Comparison of ENCODE assay signal across 25 mouse cellular contexts in the genomic region with DNA sequence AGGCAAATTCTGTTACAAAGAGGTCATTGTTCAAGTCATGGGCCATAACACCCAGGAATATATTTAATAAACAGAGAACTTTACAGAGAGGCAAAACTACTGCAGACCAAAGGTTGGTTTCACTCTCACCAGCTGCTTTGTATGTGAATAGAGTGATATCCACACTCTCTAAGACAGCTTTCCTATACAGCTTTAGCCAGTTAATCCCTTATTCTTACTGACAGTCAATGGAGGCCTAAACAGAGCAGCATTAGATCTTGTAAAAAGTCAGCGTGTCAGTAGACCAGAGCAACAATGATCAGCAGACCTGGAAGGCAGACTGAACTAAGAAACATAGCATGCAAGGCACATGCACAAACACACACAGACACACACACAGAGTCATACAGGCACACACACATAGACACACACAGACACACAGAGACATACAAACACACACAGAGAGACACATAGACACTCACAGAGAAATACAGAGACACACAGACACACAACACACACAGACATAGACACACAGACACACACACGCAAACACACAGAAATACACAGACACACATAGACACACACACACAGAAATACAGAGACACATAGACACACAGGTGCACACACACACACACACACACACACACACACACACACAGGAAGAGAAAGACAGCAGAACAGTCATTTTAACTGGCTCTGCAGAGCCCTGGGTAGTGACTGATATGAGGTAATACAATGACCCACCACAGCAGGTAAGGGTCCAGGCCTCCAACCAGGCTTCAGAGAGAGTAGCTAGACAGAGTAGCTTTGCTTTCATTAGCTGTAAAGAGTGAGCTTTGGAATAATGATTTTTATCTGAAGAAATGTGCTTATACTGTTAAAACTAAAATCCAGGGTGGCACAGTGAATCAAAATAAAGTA. TPM values are rescaled to one million over a fixed set of nuclear protein-coding genes. Genes with fewer than 3 reads are reported as not detected.
A peak's percentile ranks its signal among the peaks of the same experiment; 100 is the strongest.
DNase-seq lines count a peak whose midpoint lies in the region; ATAC-seq lines count a peak whose summit lies in the region.
"Had no signal": no experiment of that assay in that cellular context is flagged by ENCODE, and none has a peak within 500 bp of the region (broad histone marks: within the 10 kb centered on the region; RNA-seq: fewer than 3 reads in every experiment).

No protein-coding gene starts in this region.

- H3K27ac ChIP-seq in midbrain, embryonic 11.5 days (ENCODE audit: low read depth, low read length): no peak overlapping the region
- no peak overlapping the region for H3K27ac ChIP-seq in midbrain, embryonic 16.5 days (ENCODE audit: low read length)
- no peak overlapping the region for H3K27ac ChIP-seq in midbrain, embryonic 13.5 days
- no peak overlapping the region; the same call in 1 of the 2 replicates for H3K27ac ChIP-seq in midbrain, embryonic 10.5 days (replicated peaks)
- H3K27ac ChIP-seq in neural tube, embryonic 13.5 days (replicated peaks): peak overlapping the region; percentile 49; the same call in 1 of the 2 replicates
- peak overlapping the region; percentile 28; the same call in 1 of the 2 replicates for H3K27ac ChIP-seq in neural tube, embryonic 14.5 days (ENCODE audit: low read depth, low read length)
- H3K27ac ChIP-seq: embryonic facial prominence, embryonic 10.5 days; embryonic facial prominence, embryonic 12.5 days; forebrain, embryonic 13.5 days had no signal

- H3K4me1 ChIP-seq in midbrain, embryonic 11.5 days (ENCODE audit: control insufficient read depth, insufficient read depth, low read length): no peaks in the 10 kb centered on the region; the same call in 1 of the 2 replicates
- H3K4me1 ChIP-seq in midbrain, embryonic 16.5 days (ENCODE audit: control insufficient read depth, insufficient read depth, low read length): no peaks in the 10 kb centered on the region
- H3K4me1 ChIP-seq in midbrain, embryonic 13.5 days (replicated peaks): peaks cover 10% of the 10 kb centered on the region
- peaks cover 13% of the 10 kb centered on the region for H3K4me1 ChIP-seq in midbrain, embryonic 10.5 days
- H3K4me1 ChIP-seq in neural tube, embryonic 13.5 days (replicated peaks): 0 out of 2 replicates have a peak, but pooled peaks cover 4% of the 10 kb centered on the region
- no peaks in the 10 kb centered on the region for H3K4me1 ChIP-seq in neural tube, embryonic 14.5 days (ENCODE audit: control insufficient read depth, insufficient read depth, low read length)
- H3K4me1 ChIP-seq: embryonic facial prominence, embryonic 10.5 days; embryonic facial prominence, embryonic 12.5 days; forebrain, embryonic 13.5 days had no signal

- 51% methylated on average over 2 of the region's 2 CpGs for WGBS in midbrain, embryonic 11.5 days
- 60% methylated on average over 2 of the region's 2 CpGs for WGBS in midbrain, embryonic 16.5 days
- 56% methylated on average over 2 of the region's 2 CpGs for WGBS in midbrain, embryonic 13.5 days
- 67% methylated on average over 2 of the region's 2 CpGs for WGBS in midbrain, embryonic 10.5 days
- WGBS in neural tube, embryonic 13.5 days: 86% methylated on average over 2 of the region's 2 CpGs
- 82% methylated on average over 2 of the region's 2 CpGs for WGBS in neural tube, embryonic 14.5 days

- no peaks in the 10 kb centered on the region for H3K27me3 ChIP-seq in midbrain, embryonic 11.5 days (ENCODE audit: control insufficient read depth, insufficient read depth, low read length)
- H3K27me3 ChIP-seq in midbrain, embryonic 16.5 days (ENCODE audit: control insufficient read depth, insufficient read depth, low read depth, low read length): no peaks in the 10 kb centered on the region
- no peaks in the 10 kb centered on the region for H3K27me3 ChIP-seq in midbrain, embryonic 13.5 days
- H3K27me3 ChIP-seq in midbrain, embryonic 10.5 days (ENCODE audit: low read depth, poor library complexity, severe bottlenecking): no peaks in the 10 kb centered on the region
- no peaks in the 10 kb centered on the region for H3K27me3 ChIP-seq in neural tube, embryonic 13.5 days
- no peaks in the 10 kb centered on the region for H3K27me3 ChIP-seq in neural tube, embryonic 14.5 days (ENCODE audit: control insufficient read depth, insufficient read depth, low read length)
- H3K27me3 ChIP-seq: CH12.LX; embryonic facial prominence, embryonic 12.5 days; forebrain, embryonic 13.5 days had no signal

- H3K4me3 ChIP-seq in midbrain, embryonic 11.5 days (ENCODE audit: low read depth, low read length): no peak overlapping the region
- no peak overlapping the region for H3K4me3 ChIP-seq in midbrain, embryonic 16.5 days (ENCODE audit: low read depth, low read length)
- no peak overlapping the region for H3K4me3 ChIP-seq in midbrain, embryonic 13.5 days (replicated peaks)
- H3K4me3 ChIP-seq in midbrain, embryonic 10.5 days: no peak overlapping the region
- no peak overlapping the region for H3K4me3 ChIP-seq in neural tube, embryonic 13.5 days
- no peak overlapping the region for H3K4me3 ChIP-seq in neural tube, embryonic 14.5 days (ENCODE audit: low read depth, low read length)
- H3K4me3 ChIP-seq: embryonic facial prominence, embryonic 10.5 days; embryonic facial prominence, embryonic 12.5 days; forebrain, embryonic 13.5 days had no signal

- H3K4me2 ChIP-seq in midbrain, embryonic 11.5 days: no peak overlapping the region
- no peak overlapping the region for H3K4me2 ChIP-seq in midbrain, embryonic 16.5 days (ENCODE audit: low read length)
- H3K4me2 ChIP-seq in midbrain, embryonic 13.5 days (replicated peaks): no peak overlapping the region
- no peak overlapping the region for H3K4me2 ChIP-seq in neural tube, embryonic 13.5 days
- no peak overlapping the region for H3K4me2 ChIP-seq in neural tube, embryonic 14.5 days (ENCODE audit: low read depth, low read length)
- H3K4me2 ChIP-seq: embryonic facial prominence, embryonic 12.5 days; forebrain, embryonic 13.5 days had no signal

- H3K36me3 ChIP-seq in midbrain, embryonic 11.5 days (ENCODE audit: control insufficient read depth, insufficient read depth, low read length): no peaks in the 10 kb centered on the region
- H3K36me3 ChIP-seq in midbrain, embryonic 16.5 days (ENCODE audit: control insufficient read depth, insufficient read depth, low read length): no peaks in the 10 kb centered on the region
- H3K36me3 ChIP-seq in midbrain, embryonic 13.5 days: no peaks in the 10 kb centered on the region
- H3K36me3 ChIP-seq in midbrain, embryonic 10.5 days: no peaks in the 10 kb centered on the region
- no peaks in the 10 kb centered on the region for H3K36me3 ChIP-seq in neural tube, embryonic 13.5 days
- H3K36me3 ChIP-seq in neural tube, embryonic 14.5 days (ENCODE audit: control insufficient read depth, insufficient read depth, low read length): no peaks in the 10 kb centered on the region
- H3K36me3 ChIP-seq: embryonic facial prominence, embryonic 10.5 days; embryonic facial prominence, embryonic 12.5 days; G1E had no signal

- no peak overlapping the region for H3K9ac ChIP-seq in midbrain, embryonic 11.5 days (ENCODE audit: low read length)
- H3K9ac ChIP-seq in midbrain, embryonic 16.5 days (ENCODE audit: low read depth, low read length): no peak overlapping the region
- H3K9ac ChIP-seq in midbrain, embryonic 13.5 days (replicated peaks): no peak overlapping the region
- no peak overlapping the region for H3K9ac ChIP-seq in neural tube, embryonic 13.5 days
- H3K9ac ChIP-seq in neural tube, embryonic 14.5 days (replicated peaks; ENCODE audit: low read depth, low read length): no peak overlapping the region
- H3K9ac ChIP-seq: embryonic facial prominence, embryonic 12.5 days; forebrain, embryonic 13.5 days had no signal

- intact Hi-C loops in left cerebral cortex, postnatal 36 days (cut with DNase I): no loop called here

- no peaks in the 10 kb centered on the region for H3K9me3 ChIP-seq in midbrain, embryonic 11.5 days (ENCODE audit: control insufficient read depth, low read length)
- H3K9me3 ChIP-seq in midbrain, embryonic 16.5 days (replicated peaks; ENCODE audit: control insufficient read depth, low read length, poor library complexity, severe bottlenecking): no peaks in the 10 kb centered on the region
- no peaks in the 10 kb centered on the region for H3K9me3 ChIP-seq in midbrain, embryonic 13.5 days
- no peaks in the 10 kb centered on the region for H3K9me3 ChIP-seq in midbrain, embryonic 10.5 days (replicated peaks)
- H3K9me3 ChIP-seq in neural tube, embryonic 13.5 days: no peaks in the 10 kb centered on the region
- no peaks in the 10 kb centered on the region for H3K9me3 ChIP-seq in neural tube, embryonic 14.5 days (ENCODE audit: control insufficient read depth, low read length)
- H3K9me3 ChIP-seq: embryonic facial prominence, embryonic 10.5 days; embryonic facial prominence, embryonic 12.5 days; forebrain, embryonic 13.5 days; G1E had no signal

- ATAC-seq in midbrain, embryonic 11.5 days (ENCODE audit: low FRiP score): peak; percentile 73
- ATAC-seq in midbrain, embryonic 16.5 days: no peak
- peak; percentile 73; the same call in 1 of the 2 replicates for ATAC-seq in midbrain, embryonic 13.5 days
- no peak for ATAC-seq in neural tube, embryonic 13.5 days (ENCODE audit: low read depth)
- peak; percentile 58; the same call in 1 of the 2 replicates for ATAC-seq in neural tube, embryonic 14.5 days (ENCODE audit: low read depth)
- ATAC-seq: activated CD4-positive, CD25-positive, alpha-beta regulatory T cell, adult 4 months; CD4-positive, CD25-positive, alpha-beta regulatory T cell, adult 4 months; forebrain, embryonic 13.5 days; Patski had no signal

- no peak for DNase-seq in midbrain, embryonic 11.5 days (ENCODE audit: low spot score, missing footprints)
- DNase-seq in midbrain, embryonic 10.5 days (ENCODE audit: low spot score): no peak
- DNase-seq in neural tube, embryonic 10.5 days (ENCODE audit: extremely low spot score, low spot score): no peak
- DNase-seq in left cerebral cortex, postnatal 36 days (ENCODE audit: low spot score in 2 of 2): no peak
- DNase-seq: adrenal gland, adult 8-10 months; adrenal gland, postnatal 14 days; adrenal gland, postnatal 36 days; B cell, adult 2 months; cerebellum, adult 11-12 months; cerebellum, adult 2 months; cerebellum, adult 9-10 months; cerebellum, postnatal 10 days; cerebellum, postnatal 25 days had no signal

RNA-seq across cellular contexts. Expression of gene Cstf2t, which starts 41.4 kb away (rescaled TPM):
- polyA plus RNA-seq in midbrain, embryonic 11.5 days (2014; fragmentation: Nextera tagmentation; extraction: Ambion mirVana): 52.4 and 53.7 TPM in 2 replicates
- polyA plus RNA-seq in midbrain, embryonic 16.5 days (2015; fragmentation: Nextera tagmentation; extraction: Ambion mirVana): 78.0 and 80.3 TPM in 2 replicates
- polyA plus RNA-seq in midbrain, embryonic 13.5 days (2015; fragmentation: Nextera tagmentation; extraction: Ambion mirVana): 79.6 and 79.7 TPM in 2 replicates
- 56.6 and 64.8 TPM in 2 replicates for polyA plus RNA-seq in midbrain, embryonic 10.5 days (2016; fragmentation: Nextera tagmentation; extraction: Ambion mirVana)
- 66.6 and 71.9 TPM in 2 replicates for polyA plus RNA-seq in neural tube, embryonic 13.5 days (2015; fragmentation: Nextera tagmentation; extraction: Ambion mirVana)
- 57.1 and 61.8 TPM in 2 replicates for polyA plus RNA-seq in neural tube, embryonic 14.5 days (2014; fragmentation: Nextera tagmentation; extraction: Ambion mirVana)
- total RNA-seq in left cerebral cortex, postnatal 36 days (2021): 10 to 100 TPM; 69.0 to 69.4 TPM

Comparison
In these comparisons a context has a peak if more than half of its experiments do, and no peak if none do; other contexts are left out.
1. ATAC-seq: peak in midbrain, embryonic 11.5 days (single experiment), midbrain, embryonic 13.5 days (single experiment) and neural tube, embryonic 14.5 days (single experiment); none in midbrain, embryonic 16.5 days (single experiment) and neural tube, embryonic 13.5 days (single experiment).
2. H3K27ac ChIP-seq: peak in neural tube, embryonic 13.5 days (single experiment) and neural tube, embryonic 14.5 days (single experiment); none in midbrain, embryonic 11.5 days (single experiment), midbrain, embryonic 16.5 days (single experiment), midbrain, embryonic 13.5 days (single experiment) and midbrain, embryonic 10.5 days (single experiment).